Mouse (Mus musculus) testis, adult 2 months (tissue): ENCODE data around the gene Tnip2.

ENCODE experiments used
- CTCF ChIP-seq: fragments of 200-500 bp; IDR thresholded peaks from 2 replicates; pipeline ENCODE4 v1.5.1; 2012; ENCODE audit warnings: low read depth, mild to moderate bottlenecking, inconsistent platforms, low read length, moderate library complexity; ENCODE audit not compliant: control insufficient read depth, insufficient read depth, insufficient replicate concordance
- POLR2A ChIP-seq: fragments of 200-500 bp; IDR thresholded peaks from 2 replicates; pipeline ENCODE4 v1.6.1; 2012; ENCODE audit warnings: low read depth, mild to moderate bottlenecking, inconsistent platforms, low read length, moderate library complexity; ENCODE audit not compliant: control insufficient read depth

GRCm38 (mm10) chr5:34523958-34524485 is 10.2 kb upstream of the Tnip2 start:
- no peak for TF ChIP-seq POLR2A
- TF ChIP-seq CTCF, result no peak
